Mouse (Mus musculus) naive thymus-derived CD4-positive, alpha-beta T cell, adult 2 months (primary cell): ENCODE measurements around the gene Mrgbp.

ENCODE experiments used
- DNase-seq: peaks from one replicate; pipeline ENCODE4 v3.0.0-alpha.2; 2011; ENCODE audit warnings: low read depth

Mrgbp gene

DNA sequence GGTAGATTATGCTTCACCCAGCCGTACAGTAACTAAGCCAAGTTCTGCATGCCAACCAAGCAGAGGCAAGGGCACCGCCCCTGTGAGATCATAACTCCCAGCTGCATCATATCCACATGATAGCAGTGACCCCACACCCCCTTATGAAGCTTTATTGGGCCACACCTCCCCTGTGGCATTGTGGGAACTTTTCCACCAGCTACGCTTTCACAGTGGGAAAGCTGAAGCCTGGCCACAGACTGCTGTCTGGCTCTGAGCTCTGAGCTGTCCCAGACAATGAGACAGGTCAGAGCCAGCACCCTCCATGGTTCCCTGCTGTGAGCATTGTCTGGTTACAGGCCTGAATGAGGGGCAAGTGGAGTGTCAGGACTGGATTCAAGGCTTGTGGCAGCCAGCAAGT is at the start of gene Mrgbp:
TSS of gene Mrgbp (plus strand) at position 303 of the 400 bp plus-strand sequence.
- no peak for DNase-seq

DNA sequence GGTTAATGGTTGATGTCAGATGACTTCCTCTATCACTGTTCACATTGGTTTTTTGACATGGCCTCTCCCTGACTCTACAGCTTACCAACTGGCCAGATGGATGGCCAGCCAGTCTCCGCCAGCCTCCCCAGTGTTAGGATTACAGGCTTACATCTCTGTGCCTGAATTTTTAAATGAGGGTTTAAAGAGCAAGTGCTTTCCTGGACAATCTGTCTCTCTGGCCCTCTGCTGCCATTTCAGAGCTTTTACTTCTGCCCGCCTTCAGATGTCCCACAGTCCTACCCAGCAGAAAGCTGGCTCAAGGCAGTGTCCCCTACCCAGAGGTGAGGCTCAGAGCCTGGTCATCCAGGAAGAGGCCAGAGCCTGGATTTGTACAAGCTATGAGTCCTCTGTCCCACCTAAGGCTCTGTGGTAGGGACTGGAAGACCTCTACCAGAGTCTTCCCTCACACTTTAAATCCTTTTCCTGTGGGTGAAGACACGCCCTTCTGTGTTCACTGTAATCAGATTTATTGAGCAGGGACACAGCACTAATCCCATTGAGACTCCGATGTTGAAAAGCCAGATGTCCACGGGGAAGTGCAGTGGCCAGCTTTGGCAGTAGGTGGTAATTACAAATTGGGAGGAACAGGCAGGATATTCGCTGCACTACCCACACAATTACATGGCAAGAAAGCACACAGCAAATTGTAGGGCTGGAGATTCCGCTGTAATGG is 49.3 kb upstream of the Mrgbp start:
- DNase-seq = no peak

DNA sequence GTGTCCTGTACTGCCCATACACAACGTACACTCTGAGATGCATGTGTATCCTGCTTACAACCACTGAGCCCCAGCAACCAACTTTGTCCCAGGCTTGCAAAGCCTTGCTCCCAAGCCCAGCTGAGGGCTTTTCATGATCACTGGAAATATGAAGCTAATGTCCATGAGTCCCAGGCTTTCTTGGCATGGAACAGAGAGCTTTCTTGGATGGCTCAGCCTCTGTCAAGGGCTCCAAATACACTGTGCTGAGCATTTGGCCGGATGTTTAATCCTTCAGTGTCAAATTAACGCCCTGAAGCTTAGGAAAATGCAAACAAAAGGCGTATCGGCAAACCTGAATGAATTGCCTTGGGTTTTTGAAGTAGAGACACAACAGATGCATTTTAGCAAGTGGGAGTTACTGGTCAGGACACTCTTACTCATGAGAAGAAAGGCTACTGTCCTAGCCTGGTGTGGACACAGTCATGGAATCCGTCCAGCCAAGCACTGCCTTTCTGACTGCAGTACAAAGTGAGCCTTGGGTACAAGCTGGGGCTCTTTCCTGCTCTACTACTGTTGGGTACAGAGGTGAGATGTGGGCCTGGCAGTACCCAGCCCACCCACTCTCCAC is 48.6 kb upstream of the Mrgbp start:
- DNase-seq = no peak

DNA sequence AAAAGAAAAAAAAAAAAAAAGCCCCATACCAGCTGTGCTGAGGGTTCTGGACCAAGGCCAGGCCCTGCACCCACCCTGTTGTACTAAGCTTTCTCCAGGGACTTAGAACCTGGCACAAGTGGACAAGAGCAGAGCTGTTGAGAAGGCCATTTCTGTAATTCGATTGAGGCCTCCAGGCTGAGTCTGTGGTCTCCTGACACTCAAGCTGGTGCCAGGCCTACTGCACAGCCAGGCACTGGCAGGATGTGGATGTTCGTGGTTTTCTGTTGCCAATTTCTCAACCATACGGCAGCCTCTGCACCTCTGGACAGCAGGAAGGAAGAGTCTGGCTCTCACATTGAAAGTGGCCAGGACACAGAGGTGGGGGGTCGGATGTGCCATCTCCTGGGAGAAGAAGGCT is 47.9 kb upstream of the Mrgbp start:
- no peak for DNase-seq

DNA sequence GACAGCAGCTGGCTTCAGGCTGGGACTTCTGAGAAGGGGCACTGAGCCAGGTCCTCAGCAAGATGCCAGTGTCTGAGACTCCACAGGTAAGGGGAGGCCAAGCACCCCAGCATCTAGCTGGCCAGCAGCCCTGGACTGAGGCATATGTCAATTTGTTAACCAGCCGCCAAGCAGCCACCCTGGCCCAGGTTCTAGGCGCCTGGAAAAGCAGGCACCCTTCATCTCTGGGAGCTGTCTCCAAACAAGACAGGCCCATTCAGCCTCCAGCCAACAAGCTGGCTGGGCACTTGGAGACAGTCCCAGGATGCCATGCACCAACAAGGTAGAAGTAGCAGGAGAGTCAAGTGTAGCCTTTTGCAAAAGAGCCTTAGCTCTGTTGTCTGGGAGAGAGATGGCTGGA is 37.4 kb upstream of the Mrgbp start:
- DNase-seq = no peak

DNA sequence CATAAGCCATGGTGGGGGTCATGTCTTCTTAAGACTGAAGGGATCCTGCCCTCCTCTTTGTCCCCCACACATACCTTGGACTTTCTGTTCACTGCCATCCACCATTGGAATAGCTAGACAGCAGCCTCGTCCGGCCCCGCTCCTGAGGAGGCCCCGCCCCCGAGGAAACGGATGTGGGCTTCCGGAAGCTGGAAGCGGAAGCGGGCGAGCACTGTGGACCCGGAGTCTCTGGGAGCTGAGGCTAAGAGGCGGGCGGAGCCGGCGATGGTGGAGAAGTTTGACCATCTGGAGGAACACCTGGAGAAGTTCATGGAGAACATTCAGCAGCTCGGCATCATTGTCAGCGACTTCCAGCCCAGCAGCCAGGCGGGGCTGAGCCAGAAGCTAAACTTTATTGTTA is 36.1 kb upstream of the Mrgbp start:
- DNase-seq = no peak

DNA sequence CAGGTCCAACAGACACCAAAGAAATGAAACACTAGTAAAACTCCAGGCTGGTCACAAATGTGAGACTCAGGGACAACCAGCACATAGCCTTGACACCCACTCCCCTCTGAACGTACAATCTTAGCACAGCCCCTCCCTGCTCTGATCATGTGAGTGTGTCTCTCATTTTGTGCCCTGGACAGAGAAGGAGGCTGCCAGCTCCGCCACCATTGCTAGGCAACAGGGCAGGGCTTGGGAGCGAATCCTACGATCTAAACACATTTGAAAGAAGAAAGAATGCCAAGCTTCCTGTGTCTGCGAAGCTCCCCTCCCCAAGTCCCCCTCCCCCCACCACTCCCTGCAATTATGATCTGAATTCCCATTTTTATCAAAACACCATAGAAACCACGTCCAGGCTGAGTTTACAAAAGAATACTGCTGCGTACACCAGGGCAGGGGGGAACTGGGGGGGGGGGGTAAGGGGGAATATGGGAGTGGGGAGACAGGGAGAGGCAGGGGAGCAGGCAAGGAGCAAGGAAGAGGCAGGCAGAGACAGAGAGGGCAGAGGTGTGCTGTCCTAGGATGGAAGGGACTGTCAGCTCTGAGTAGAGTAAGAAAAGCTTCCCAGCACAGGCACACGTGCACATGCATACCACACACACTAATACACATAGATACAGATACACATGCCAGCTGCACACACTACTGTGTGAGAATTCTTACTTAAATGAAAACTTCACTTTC is 33.6 kb upstream of the Mrgbp start:
- DNase-seq = no peak

DNA sequence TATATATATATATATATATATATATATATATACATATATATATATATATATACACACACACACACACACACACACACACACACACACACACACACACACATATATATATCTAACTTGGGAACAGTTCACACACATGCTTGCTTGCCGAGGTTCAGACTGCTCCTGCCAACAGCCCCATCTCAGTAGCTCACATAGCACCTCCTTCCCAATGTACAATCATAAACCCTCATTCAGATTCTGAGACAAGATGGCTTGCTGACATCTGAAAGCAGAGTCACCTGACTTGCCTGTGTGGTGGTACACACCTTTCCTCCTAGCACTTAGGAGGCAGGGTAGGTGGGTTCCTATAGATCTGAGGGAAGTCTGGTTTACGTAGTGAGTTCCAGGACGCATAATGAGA is 28.8 kb upstream of the Mrgbp start:
- no peak for DNase-seq

DNA sequence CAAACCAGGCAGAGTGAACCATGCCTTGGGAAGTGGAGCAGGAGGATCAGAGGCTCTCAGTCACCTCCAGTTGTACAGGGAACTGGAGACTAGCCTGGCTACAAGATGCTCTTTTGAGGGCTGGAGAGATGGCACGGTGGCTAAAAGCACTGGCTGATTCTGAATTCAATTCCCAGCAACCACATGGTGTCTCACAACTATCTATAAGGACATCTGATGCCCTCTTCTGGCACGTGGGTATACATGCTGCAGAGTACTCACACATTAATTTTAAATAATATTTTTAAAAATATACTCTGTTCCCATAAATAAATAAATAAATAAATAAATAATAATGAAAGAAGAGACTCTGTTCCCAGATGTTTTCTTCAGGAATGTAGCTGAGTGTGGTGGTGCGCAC is 25.9 kb upstream of the Mrgbp start:
- no peak for DNase-seq

DNA sequence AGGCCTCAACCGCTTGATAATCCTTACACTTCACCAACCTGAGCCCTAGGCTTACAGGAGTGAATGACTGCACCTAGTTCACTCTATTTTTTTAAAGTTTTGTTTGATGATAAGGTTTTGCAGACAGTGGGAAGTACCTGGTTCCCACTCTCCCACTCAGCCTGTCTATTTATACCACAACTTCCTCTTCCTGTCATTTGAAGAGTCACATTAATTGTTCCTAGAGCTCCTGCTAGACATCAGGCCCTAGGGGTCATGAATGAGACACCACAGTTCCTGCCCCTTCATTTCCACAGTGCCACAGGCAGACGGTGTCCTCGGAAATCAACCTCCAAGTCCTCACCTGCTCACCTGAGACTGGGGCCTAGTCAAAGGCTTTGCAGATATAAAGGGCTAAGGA is 24.6 kb upstream of the Mrgbp start:
- DNase-seq = no peak

DNA sequence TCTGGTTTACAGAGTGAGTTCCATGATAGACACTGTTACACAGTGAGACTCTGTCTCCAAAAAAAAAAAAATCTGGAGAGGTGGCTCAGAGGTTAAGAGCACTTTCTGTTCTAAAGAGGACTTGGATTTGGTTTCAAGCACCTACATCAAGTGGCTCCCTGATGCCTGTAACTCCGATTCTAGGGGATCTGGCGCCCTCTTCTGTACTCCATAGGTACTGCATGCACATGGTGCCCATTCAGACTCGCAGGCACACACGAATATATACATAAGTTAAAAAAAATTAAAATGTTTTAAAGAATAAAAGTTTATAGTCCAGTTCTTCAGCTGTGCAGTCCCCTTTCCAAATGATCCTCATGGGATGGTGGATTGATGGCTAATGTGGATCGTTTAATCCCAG is 20.9 kb upstream of the Mrgbp start:
- DNase-seq = peak; percentile 28

DNA sequence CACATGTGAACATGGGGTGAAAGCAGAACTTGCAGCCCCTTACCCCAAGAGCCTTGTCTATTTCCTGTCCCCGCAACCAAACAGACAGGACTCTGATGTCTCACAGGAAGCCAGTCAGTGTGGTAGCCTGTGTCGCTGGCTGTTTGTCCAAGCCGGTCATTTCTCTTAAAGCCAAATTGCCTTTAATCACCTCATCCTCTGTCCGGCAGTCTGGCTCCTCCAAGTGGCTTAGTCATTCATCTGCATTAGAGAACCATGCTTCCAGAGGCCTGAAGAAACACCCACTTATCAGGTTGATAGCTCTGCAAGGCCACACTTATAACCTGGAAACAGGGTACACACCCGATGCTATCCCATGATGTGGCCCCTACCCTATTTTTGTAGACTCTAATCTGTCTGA is 19.0 kb upstream of the Mrgbp start:
- DNase-seq = no peak

DNA sequence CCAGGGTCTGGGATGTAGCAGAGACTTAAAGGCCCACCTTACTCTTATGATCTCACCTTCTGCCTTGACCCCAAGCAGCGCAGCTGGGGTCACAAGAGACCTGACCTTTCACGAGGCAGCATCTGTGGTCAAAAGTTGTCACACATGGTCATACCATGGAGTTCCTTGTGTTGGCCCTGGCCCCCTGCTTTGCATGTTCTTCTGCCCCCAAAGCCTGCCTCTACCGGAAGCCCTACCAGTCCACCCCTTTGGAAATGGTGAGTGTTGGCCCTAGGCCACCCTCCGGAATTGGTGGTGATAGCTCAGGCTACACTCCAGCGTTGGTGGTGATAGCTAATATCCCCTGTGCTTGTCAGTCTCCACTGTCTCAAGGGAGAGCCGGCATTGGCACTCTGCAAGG is 17.8 kb upstream of the Mrgbp start:
- DNase-seq = no peak

DNA sequence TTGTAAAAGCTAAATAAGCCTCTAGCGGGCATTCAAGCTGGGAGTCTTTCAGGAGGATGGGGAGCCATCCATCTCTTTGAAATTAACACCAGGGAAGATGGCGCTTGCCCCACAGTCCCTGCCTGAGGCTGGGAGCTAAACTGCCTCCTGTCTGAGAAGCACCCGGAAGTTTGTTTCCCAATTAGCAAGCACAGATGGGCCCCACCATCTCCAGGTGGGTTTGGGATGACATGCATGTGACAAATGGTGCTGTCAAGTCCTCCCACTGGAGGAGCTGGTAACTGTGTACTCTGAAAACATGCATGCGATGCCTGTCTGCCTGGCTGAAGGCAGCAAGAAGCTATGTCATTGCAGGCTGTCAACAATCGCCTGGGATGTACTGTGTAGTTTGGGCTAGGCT is 17.3 kb upstream of the Mrgbp start:
- no peak for DNase-seq

DNA sequence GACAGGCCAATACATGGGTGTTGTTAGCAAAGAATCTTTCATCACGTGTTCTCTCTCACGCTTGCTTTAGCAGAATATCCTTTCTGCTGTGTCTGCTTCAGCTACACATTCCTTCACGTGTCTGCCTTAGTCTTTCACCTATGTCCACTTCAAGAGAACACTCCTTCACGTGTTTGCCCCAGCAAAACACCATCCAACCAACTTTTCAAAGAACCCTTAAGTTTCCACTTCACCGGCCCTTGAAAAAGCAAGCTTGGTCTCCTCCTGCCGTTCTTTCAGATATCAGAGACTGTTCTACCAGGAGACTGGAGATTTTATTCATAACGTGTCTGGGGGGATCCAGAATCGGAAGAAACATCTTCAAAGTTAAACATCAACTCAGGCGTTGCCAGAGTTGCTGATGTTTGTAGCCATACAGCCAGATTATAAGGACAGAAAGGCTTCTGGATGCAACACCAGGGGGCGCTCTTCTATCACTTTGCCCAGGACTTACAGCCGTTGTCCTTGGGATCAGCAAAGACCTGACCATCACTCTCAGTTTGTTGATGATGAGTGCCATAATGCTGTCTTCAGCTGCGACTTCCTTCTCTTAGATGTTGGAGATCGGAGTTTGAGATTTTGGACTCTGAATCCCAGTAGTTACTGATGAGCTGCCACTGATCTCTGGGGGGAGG is 14.7 kb upstream of the Mrgbp start:
- peak; percentile 85 for DNase-seq

DNA sequence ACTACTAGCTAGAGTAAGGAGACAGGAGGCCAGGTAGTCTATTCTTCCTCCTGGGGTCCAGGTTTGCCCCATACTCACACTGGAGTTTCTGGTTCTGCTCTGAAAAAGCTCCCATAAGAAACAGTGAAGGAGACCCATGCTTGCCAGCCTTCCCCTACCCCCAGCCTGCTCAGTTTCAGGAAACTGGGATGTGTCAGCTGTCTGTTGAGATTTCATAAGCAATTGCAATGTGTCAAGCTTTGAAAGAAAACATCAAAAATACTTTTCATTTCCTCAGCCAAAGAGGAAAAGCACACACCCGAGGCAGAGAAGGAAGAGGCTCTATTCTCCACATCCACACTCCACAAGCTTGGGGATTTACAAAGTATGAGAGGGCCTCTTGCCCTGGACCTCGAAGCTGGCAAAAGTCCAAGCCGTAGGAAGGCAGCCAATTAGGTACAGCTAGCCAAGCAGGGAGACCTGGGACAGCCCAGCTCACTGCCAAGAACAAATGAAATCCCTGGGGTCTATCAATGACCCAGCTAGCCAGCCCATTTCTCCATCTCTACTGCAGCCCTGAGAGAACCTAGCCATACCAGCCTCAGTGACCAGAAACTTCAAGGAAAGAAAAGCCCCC is 12.0 kb upstream of the Mrgbp start:
- DNase-seq = no peak

DNA sequence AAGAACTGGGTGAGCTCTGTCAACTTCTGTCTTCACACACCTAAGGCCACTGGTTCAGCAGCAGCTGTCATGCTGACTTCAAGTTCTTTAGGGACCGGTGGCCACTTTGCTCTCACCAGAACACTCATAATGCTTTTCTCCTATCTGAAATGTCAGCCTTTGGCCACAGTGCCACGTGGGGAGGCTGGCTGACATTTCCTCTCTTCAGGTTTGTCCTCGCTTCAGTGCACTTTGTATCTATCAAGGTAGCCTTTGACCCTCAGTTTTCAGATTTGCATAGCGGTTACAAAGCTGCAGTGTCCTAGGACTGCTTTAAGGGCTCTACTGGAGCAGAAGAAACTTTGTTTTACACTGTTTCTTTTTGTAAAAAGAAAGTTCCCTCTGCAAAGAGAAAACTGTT is 4.6 kb upstream of the Mrgbp start:
- DNase-seq = no peak

DNA sequence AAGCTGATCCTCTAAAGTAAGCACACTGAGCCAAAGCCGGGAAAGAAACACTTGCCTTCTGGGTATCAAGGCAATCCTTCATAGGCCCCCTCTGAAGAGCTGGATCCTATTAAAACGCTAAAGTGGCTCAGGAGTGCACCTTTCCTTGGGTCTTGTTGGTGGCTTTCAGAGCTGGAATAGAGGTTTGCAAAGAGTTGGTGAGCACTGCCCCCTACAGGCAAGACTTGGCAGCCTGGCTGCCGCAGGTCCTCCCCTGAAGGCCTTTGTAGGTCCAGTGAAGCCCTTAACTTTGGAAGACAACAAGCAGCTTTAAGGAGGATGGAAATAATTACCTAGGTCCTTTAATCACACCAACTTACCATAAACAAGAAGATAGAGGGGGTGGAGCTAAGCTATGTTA is 2.4 kb upstream of the Mrgbp start:
- peak; percentile 88 for DNase-seq

DNA sequence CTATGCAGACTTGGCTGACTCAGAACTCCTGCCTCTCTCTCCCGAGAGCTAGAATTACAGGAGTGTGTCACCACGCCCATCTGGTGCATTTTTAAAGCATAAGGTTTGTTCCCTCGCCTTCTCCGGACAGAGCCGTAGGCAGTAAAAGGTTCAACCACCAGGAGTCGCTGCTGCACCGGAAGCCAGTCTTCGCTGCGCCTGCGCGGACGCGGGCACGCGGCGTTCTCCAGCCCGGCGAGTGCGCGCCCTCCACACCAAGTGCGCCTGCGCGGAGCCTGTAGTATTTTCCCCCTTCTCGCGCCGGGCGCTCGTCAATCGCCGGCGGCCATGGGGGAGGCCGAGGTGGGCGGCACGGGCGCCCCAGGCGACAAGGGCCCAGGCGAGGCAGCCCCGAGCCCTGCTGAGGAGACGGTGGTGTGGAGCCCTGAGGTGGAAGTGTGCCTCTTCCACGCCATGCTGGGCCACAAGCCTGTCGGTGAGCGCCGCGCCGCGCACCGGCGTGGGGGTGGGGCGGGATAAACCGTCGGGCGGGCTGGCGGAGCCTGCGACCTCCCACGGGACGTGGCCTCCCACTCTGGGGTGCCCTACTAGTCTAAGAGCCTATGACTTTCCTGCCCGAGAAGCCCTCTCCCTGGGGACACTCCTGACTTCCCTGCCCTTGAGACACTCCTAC is 1.5 kb downstream of the Mrgbp start:
- DNase-seq = peak; percentile 99

DNA sequence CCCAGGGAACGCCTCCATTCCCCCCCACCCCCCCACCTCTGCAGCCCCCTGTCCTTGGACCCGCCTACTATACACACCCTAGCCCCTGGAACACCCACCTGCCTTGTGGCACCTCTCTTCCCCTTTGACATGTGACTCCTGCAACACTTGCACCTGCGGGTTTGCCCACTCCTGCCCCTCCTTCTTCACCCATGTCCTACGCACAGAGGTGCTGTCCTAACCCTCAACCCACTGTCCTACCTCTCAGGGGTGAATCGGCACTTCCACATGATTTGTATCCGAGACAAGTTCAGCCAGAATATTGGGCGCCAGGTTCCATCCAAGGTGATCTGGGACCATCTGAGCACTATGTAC is 2.0 kb downstream of the Mrgbp start:
- DNase-seq = no peak

DNA sequence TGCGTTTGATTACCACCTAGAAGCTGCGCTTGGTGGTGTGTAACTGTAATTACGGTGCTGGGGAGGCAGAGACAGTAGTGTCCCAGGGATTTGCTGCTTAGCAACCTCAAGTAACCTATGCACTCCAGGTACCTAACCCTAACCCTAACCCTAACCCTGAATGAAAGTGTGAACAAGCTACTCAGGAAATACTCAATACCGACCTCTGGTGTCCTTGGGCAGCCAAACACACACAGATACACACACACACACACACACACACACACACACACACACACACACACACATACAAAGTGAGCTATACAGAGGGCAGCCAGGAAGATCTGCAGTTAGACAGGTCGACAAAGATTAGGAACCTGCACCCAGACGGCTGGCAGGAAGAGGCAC is 7.6 kb downstream of the Mrgbp start:
- no peak for DNase-seq
